In genomic region chr8:110831956-110832355, GRCm38 (mm10) we compare ENCODE assay signal across 22 mouse cellular contexts. TPM values are rescaled to one million over a fixed set of nuclear protein-coding genes. Genes with fewer than 3 reads are reported as not detected.
"Had no signal": no experiment of that assay in that cellular context is flagged by ENCODE, and none has a peak within 500 bp of the region (broad histone marks: within the 10 kb centered on the region; RNA-seq: fewer than 3 reads in every experiment).

No protein-coding gene starts in this region.

- H3K9me3 ChIP-seq: limb, embryonic 12.5 days; limb, embryonic 15.5 days; megakaryocyte, embryonic 14.5 days; midbrain, embryonic 10.5 days; midbrain, embryonic 15.5 days; neural tube, embryonic 12.5 days; neural tube, embryonic 15.5 days had no signal

- H3K9ac ChIP-seq: limb, embryonic 12.5 days; limb, embryonic 15.5 days; liver, embryonic 14.5 days; liver, postnatal 0 days; lung, embryonic 14.5 days; midbrain, embryonic 15.5 days; neural tube, embryonic 12.5 days; neural tube, embryonic 15.5 days had no signal

- H3K27ac ChIP-seq: limb, embryonic 12.5 days; limb, embryonic 15.5 days; liver, embryonic 14.5 days; midbrain, embryonic 10.5 days; midbrain, embryonic 15.5 days; neural tube, embryonic 12.5 days; neural tube, embryonic 15.5 days; stomach, postnatal 0 days had no signal

- H3K27me3 ChIP-seq: limb, embryonic 12.5 days; limb, embryonic 15.5 days; megakaryocyte, embryonic 14.5 days; midbrain, embryonic 15.5 days; neural tube, embryonic 12.5 days; neural tube, embryonic 15.5 days had no signal

- ATAC-seq: liver, postnatal 0 days; lung, postnatal 0 days; midbrain, embryonic 15.5 days had no signal

- H3K4me3 ChIP-seq: limb, embryonic 12.5 days; limb, embryonic 15.5 days; megakaryocyte, embryonic 14.5 days; midbrain, embryonic 10.5 days; midbrain, embryonic 15.5 days; neural tube, embryonic 12.5 days; neural tube, embryonic 15.5 days had no signal

- H3K4me1 ChIP-seq: limb, embryonic 12.5 days; limb, embryonic 15.5 days; midbrain, embryonic 10.5 days; midbrain, embryonic 15.5 days; neural tube, embryonic 12.5 days; neural tube, embryonic 15.5 days had no signal

- DNase-seq: kidney, adult 11 months; kidney, adult 9 months; kidney, postnatal 14 days; left cerebral cortex, postnatal 4 days; liver, postnatal 0 days; lung, embryonic 14.5 days; right cerebral cortex, adult 18-20 months; right cerebral cortex, postnatal 14 days; right cerebral cortex, postnatal 4 days; thymus, adult 2 months; thymus, postnatal 14 days; thymus, postnatal 4 days had no signal

RNA-seq across cellular contexts. Expression of gene Il34, which starts 26.2 kb away (rescaled TPM):
- polyA plus RNA-seq: liver, embryonic 14.5 days had no signal
